Mouse (Mus musculus) hindbrain, postnatal 0 days (tissue): Measurements from ENCODE around the gene Usp44. TPM values are rescaled to one million over a fixed set of nuclear protein-coding genes. Genes with fewer than 3 reads are reported as not detected.
"Not testable (repeated sequence)": the region's sequence is repeated elsewhere in the genome, so short reads cannot be mapped to it uniquely, and the experiment has no call there.

Experiments
- ATAC-seq: fragments of 200-750 bp; cut with Nextera tagmentation; 2 replicates; pipeline ENCODE4 v1.8.0; 2017; ENCODE audit warnings: mild to moderate bottlenecking, moderate TSS enrichment, moderate library complexity
- DNase-seq: peaks from one replicate; pipeline ENCODE4 v3.0.0-alpha.2; 2015; ENCODE audit warnings: low spot score
- H3K27ac ChIP-seq: fragments of 300-500 bp; sonication (generic); 2 replicates; pipeline ENCODE4 v1.5.1; 2014; ENCODE audit warnings: mild to moderate bottlenecking
- H3K27me3 ChIP-seq: fragments of 300-500 bp; sonication (generic); 2 replicates; pipeline ENCODE4 v1.6.1; 2014; ENCODE audit warnings: low read length, mixed read lengths; ENCODE audit not compliant: insufficient read depth
- H3K36me3 ChIP-seq: fragments of 300-500 bp; sonication (generic); 2 replicates; pipeline ENCODE4 v1.6.1; 2014; ENCODE audit warnings: low read length, mixed read lengths; ENCODE audit not compliant: insufficient read depth
- H3K4me1 ChIP-seq: fragments of 300-500 bp; sonication (generic); 2 replicates; pipeline ENCODE4 v1.6.1; 2014; ENCODE audit warnings: antibody characterized with exemption, low read length, mixed read lengths; ENCODE audit not compliant: insufficient read depth
- H3K4me2 ChIP-seq: fragments of 300-500 bp; sonication (generic); 2 replicates; pipeline ENCODE4 v1.6.1; 2014; ENCODE audit warnings: low read depth, mild to moderate bottlenecking, low read length, moderate library complexity, mixed read lengths
- H3K4me3 ChIP-seq: fragments of 300-500 bp; sonication (generic); 2 replicates; pipeline ENCODE4 v1.5.1; 2014; ENCODE audit warnings: low read length
- H3K9ac ChIP-seq: fragments of 300-500 bp; sonication (generic); replicated peaks from 2 replicates; pipeline ENCODE4 v1.6.1; 2014; ENCODE audit warnings: mild to moderate bottlenecking, low read length, moderate library complexity, mixed read lengths
- H3K9me3 ChIP-seq: fragments of 300-500 bp; sonication (generic); 2 replicates; pipeline ENCODE4 v1.6.1; 2016; ENCODE audit warnings: low read length, mixed read lengths
- CTCF ChIP-seq: IDR thresholded peaks from 2 replicates; pipeline ENCODE4 v1.5.1; 2016; ENCODE audit warnings: antibody characterized with exemption, control low read depth, low read depth
- WGBS: fragments of 180-500 bp; shearing (Covaris S2); extraction: QIAGEN DNeasy Blood & Tissue Kit; methylation state at CpG from one replicate; pipeline ENCODE4 v1.1.7; 2014; 5-methylcytosine and 5-hydroxymethylcytosine counted together
- polyA plus RNA-seq: library from polyadenylated mRNA; unstranded; fragments of >200 nt; fragmentation: Nextera tagmentation; extraction: Ambion mirVana; gene quantifications from 2 replicates; pipeline ENCODE4 v1.2.1, GENCODE M21; 2015
- total RNA-seq: library from RNA; depleted of rRNA; stranded (reverse); fragments of >200 nt; gene quantifications from 2 replicates; pipeline ENCODE4 v1.2.3, GENCODE M21; 2014

The Usp44 gene
- total and polyA plus RNA-seq, 2 experiments from 2014 or later = 0.26 to 0.43 TPM

GRCm38 (mm10) chr10:93831730-93832574, 597 bp downstream of the Usp44 start:
- no peak overlapping the region for H3K4me3 ChIP-seq
- 0 out of 2 replicates have a peak overlapping the region, but pooled peaks have one; percentile 8 for H3K4me2 ChIP-seq
- H3K27me3 ChIP-seq = peaks cover 32% of the 10 kb centered on the region
- H3K4me1 ChIP-seq = no peaks in the 10 kb centered on the region
- H3K9ac ChIP-seq = no peak overlapping the region
- no peaks in the 10 kb centered on the region for H3K9me3 ChIP-seq
- WGBS = 16% methylated on average over 18 of the region's 18 CpGs
- DNase-seq (no peak), ATAC-seq (no peak)
- H3K27ac ChIP-seq = no peak overlapping the region
- no peak for TF ChIP-seq CTCF
- no peaks in the 10 kb centered on the region for H3K36me3 ChIP-seq

- no peak for DNase-seq
- H3K9me3 ChIP-seq = no peaks in the 10 kb centered on the region
- peaks cover 32% of the 10 kb centered on the region for H3K27me3 ChIP-seq
- H3K27ac ChIP-seq = no peak overlapping the region
- ATAC-seq = no peak
- H3K4me3 ChIP-seq = no peak overlapping the region
- TF ChIP-seq CTCF = no peak
- 39% methylated on average over 9 of the region's 9 CpGs for WGBS
- no peaks in the 10 kb centered on the region for H3K36me3 ChIP-seq
- H3K4me2 ChIP-seq = peak overlapping the region; percentile 97; the same call in 1 of the 2 replicates
- H3K4me1 ChIP-seq = no peaks in the 10 kb centered on the region
- no peak overlapping the region for H3K9ac ChIP-seq
These were observed 1.5 kb downstream of the Usp44 start for GRCm38 (mm10) chr10:93832811-93833210.

- peaks cover 32% of the 10 kb centered on the region for H3K27me3 ChIP-seq
- H3K9ac ChIP-seq = peak overlapping the region; percentile 9; the same call in 1 of the 2 replicates
- no peak overlapping the region for H3K27ac ChIP-seq
- H3K4me1 ChIP-seq = no peaks in the 10 kb centered on the region
- DNase-seq (peak; percentile 10), ATAC-seq (no peak)
- H3K9me3 ChIP-seq = no peaks in the 10 kb centered on the region
- no peaks in the 10 kb centered on the region for H3K36me3 ChIP-seq
- WGBS = 4% methylated on average over 16 of the region's 16 CpGs
- H3K4me2 ChIP-seq = peak overlapping the region; percentile 97
- no peak for TF ChIP-seq CTCF
- peak overlapping the region; percentile 69 for H3K4me3 ChIP-seq
These were observed 2.0 kb downstream of the Usp44 start for GRCm38 (mm10) chr10:93833370-93833698.

DNA sequence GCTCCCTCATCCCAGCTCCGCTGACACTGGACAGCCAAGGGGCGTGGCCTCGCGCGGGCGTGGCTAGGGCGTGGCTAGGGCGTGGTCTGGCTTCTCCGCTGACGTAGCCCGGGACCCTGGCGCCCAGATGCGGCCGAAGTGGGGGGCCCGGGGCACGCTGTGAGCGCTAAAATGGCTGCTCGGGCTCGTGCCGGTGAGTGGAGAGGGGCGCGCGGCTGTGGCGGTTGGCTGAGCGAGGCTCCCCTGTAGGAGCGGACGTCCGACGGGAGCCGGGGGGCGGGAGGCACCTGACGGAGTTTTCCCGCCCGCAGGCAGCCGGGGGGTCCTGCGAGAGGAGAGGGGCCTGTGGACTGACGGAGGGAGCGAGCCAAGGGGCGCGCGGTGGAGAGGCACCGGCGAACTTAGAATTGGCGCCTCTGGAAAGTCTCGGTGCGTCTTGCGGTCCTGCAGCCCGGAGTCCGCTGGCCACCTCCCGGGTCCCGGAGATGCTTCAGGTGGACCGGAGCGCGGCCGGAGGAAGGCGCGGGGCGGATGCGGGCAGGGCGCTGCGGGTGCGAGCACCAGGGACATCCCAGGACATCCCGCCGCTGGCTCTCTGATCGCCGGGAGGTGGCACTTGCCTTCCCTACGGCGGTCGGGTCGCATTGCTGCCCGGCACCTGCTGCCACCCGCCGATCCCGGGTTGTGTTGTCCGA, 2.5 kb downstream of the Usp44 start:
- no peaks in the 10 kb centered on the region for H3K36me3 ChIP-seq
- H3K4me3 ChIP-seq = peak overlapping the region; percentile 69
- WGBS = under 1% methylated on average over 73 of the region's 75 CpGs
- H3K4me1 ChIP-seq = no peaks in the 10 kb centered on the region
- ATAC-seq (peak; percentile 89), DNase-seq (peak; percentile 65)
- peaks cover 32% of the 10 kb centered on the region for H3K27me3 ChIP-seq
- H3K4me2 ChIP-seq = peak overlapping the region; percentile 97
- TF ChIP-seq CTCF = no peak
- H3K9ac ChIP-seq = peak overlapping the region; percentile 9; the same call in 1 of the 2 replicates
- H3K9me3 ChIP-seq = no peaks in the 10 kb centered on the region
- H3K27ac ChIP-seq = no peak overlapping the region

- no peaks in the 10 kb centered on the region for H3K4me1 ChIP-seq
- H3K9ac ChIP-seq = no peak overlapping the region; the same call in 1 of the 2 replicates
- H3K9me3 ChIP-seq = no peaks in the 10 kb centered on the region
- H3K27ac ChIP-seq = no peak overlapping the region
- peaks cover 32% of the 10 kb centered on the region for H3K27me3 ChIP-seq
- ATAC-seq (no peak), DNase-seq (no peak)
- H3K4me3 ChIP-seq = peak overlapping the region; percentile 69
- 4% methylated on average over 13 of the region's 13 CpGs for WGBS
- H3K36me3 ChIP-seq = no peaks in the 10 kb centered on the region
- no peak for TF ChIP-seq CTCF
- peak overlapping the region; percentile 97 for H3K4me2 ChIP-seq
These were observed 3.0 kb downstream of the Usp44 start for GRCm38 (mm10) chr10:93834394-93834745.

DNA sequence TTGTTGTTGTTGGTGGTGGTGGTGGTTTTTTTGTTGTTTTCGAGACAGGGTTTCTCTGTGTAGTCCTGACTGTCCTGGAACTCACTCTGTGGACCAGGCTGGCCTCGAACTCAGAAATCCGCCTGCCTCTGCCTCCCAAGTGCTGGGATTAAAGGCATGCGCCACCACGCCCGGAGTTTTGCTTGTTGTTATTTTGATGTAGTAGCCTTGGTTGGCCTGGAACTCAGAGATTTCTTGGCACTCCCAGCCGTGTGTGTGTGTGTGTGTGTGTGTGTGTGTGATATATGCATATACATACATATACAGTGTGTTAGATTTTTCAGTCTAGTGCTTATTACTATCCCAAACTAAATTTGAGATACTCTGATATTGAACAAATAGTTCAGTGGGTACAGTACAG, 3.8 kb downstream of the Usp44 start:
- not testable (repeated sequence) for ATAC-seq, H3K4me3 ChIP-seq
- peaks cover 29% of the 10 kb centered on the region for H3K27me3 ChIP-seq

More for the DNA sequence above, 3.8 kb downstream of the Usp44 start:
- not testable (repeated sequence) for H3K9ac ChIP-seq, H3K36me3 ChIP-seq, DNase-seq, H3K27ac ChIP-seq, H3K4me1 ChIP-seq, H3K4me2 ChIP-seq, H3K9me3 ChIP-seq
- WGBS = 93% methylated on average over 7 of the region's 7 CpGs
